Mouse (Mus musculus) heart, embryonic 13.5 days (tissue): ENCODE results near the gene Orc5. TPM values are rescaled to one million over a fixed set of nuclear protein-coding genes. Genes with fewer than 3 reads are reported as not detected.

Source experiments
- ATAC-seq: fragments of 200-750 bp; cut with Nextera tagmentation; 2 replicates; pipeline ENCODE4 v1.8.0; 2017; ENCODE audit warnings: moderate TSS enrichment; ENCODE audit not compliant: insufficient number of reproducible peaks, low FRiP score, low TSS enrichment; ENCODE audit errors: extremely low read depth
- H3K27ac ChIP-seq: fragments of 300-500 bp; sonication (generic); replicated peaks from 2 replicates; pipeline ENCODE4 v1.5.1; 2015; ENCODE audit warnings: moderate library complexity, mild to moderate bottlenecking, inconsistent platforms
- H3K27me3 ChIP-seq: fragments of 300-500 bp; sonication (generic); replicated peaks from 2 replicates; pipeline ENCODE4 v1.6.1; 2015; ENCODE audit warnings: mild to moderate bottlenecking, inconsistent platforms
- H3K36me3 ChIP-seq: fragments of 300-500 bp; sonication (generic); 2 replicates; pipeline ENCODE4 v1.6.1; 2015; ENCODE audit warnings: mild to moderate bottlenecking, inconsistent platforms
- H3K4me1 ChIP-seq: fragments of 300-500 bp; sonication (generic); 2 replicates; pipeline ENCODE4 v1.6.1; 2015; ENCODE audit warnings: inconsistent platforms
- H3K4me2 ChIP-seq: fragments of 300-500 bp; sonication (generic); 2 replicates; pipeline ENCODE4 v1.6.1; 2015; ENCODE audit warnings: inconsistent platforms, mild to moderate bottlenecking, moderate library complexity
- H3K4me3 ChIP-seq: fragments of 300-500 bp; sonication (generic); 2 replicates; pipeline ENCODE4 v1.5.1; 2015; ENCODE audit warnings: moderate library complexity, mild to moderate bottlenecking, inconsistent platforms
- H3K9ac ChIP-seq: fragments of 300-500 bp; sonication (generic); 2 replicates; pipeline ENCODE4 v1.6.1; 2015; ENCODE audit warnings: inconsistent platforms, mild to moderate bottlenecking, moderate library complexity
- H3K9me3 ChIP-seq: fragments of 300-500 bp; sonication (generic); 2 replicates; pipeline ENCODE4 v1.6.1; 2016; ENCODE audit warnings: inconsistent platforms
- WGBS: fragments of 180-500 bp; shearing (Covaris S2); methylation state at CpG from one replicate; pipeline ENCODE4 v1.1.7; 2015; ENCODE audit warnings: mixed read lengths; 5-methylcytosine and 5-hydroxymethylcytosine counted together
- polyA plus RNA-seq: library from polyadenylated mRNA; unstranded; fragments of >200 nt; fragmentation: Nextera tagmentation; extraction: Ambion mirVana; gene quantifications from 2 replicates; pipeline ENCODE4 v1.2.1, GENCODE M21; 2015

The Orc5 gene
- polyA plus RNA-seq = 28.0 and 33.8 TPM in 2 replicates

- WGBS = under 1% methylated on average over 31 of the region's 31 CpGs
- ATAC-seq = peak; percentile 94
- peaks cover 23% of the 10 kb centered on the region for H3K36me3 ChIP-seq
- no peaks in the 10 kb centered on the region for H3K9me3 ChIP-seq
- peak within 1 kb of the TSS; percentile 80 for H3K4me2 ChIP-seq
- H3K4me1 ChIP-seq = peaks cover 13% of the 10 kb centered on the region
- H3K27me3 ChIP-seq = no peaks in the 10 kb centered on the region
- peak within 1 kb of the TSS; percentile 89 for H3K9ac ChIP-seq
- peak within 1 kb of the TSS; percentile 82 for H3K4me3 ChIP-seq
- H3K27ac ChIP-seq = peak within 1 kb of the TSS; percentile 89
Measured at GRCm38 (mm10) chr5:22550033-22550551, at the start of gene Orc5. TSS of gene Orc5 (minus strand) at chr5:22550429.

GRCm38 (mm10) chr5:22596981-22597380, 46.8 kb upstream of the Orc5 start:
- no peaks in the 10 kb centered on the region for H3K36me3 ChIP-seq
- WGBS = 83% methylated on average over 4 of the region's 4 CpGs
- H3K4me1 ChIP-seq = no peaks in the 10 kb centered on the region
- no peaks in the 10 kb centered on the region for H3K9me3 ChIP-seq
- no peak for ATAC-seq
- no peak overlapping the region for H3K4me2 ChIP-seq
- no peak overlapping the region for H3K27ac ChIP-seq
- H3K27me3 ChIP-seq = no peaks in the 10 kb centered on the region
- no peak overlapping the region for H3K9ac ChIP-seq
- H3K4me3 ChIP-seq = no peak overlapping the region

GRCm38 (mm10) chr5:22589370-22589966, 39.2 kb upstream of the Orc5 start:
- H3K36me3 ChIP-seq = no peaks in the 10 kb centered on the region
- H3K9me3 ChIP-seq = no peaks in the 10 kb centered on the region
- ATAC-seq = no peak
- H3K27ac ChIP-seq = no peak overlapping the region
- WGBS = 69% methylated on average over 1 of the region's 1 CpGs
- no peak overlapping the region for H3K9ac ChIP-seq
- no peak overlapping the region for H3K4me3 ChIP-seq
- H3K27me3 ChIP-seq = no peaks in the 10 kb centered on the region
- peaks cover 17% of the 10 kb centered on the region for H3K4me1 ChIP-seq
- no peak overlapping the region for H3K4me2 ChIP-seq

GRCm38 (mm10) chr5:22587492-22587891, 37.3 kb upstream of the Orc5 start:
- Histone ChIP-seq H3K4me1 (peaks cover 17% of the 10 kb centered on the region), H3K4me3 (no peak overlapping the region), H3K36me3 (no peaks in the 10 kb centered on the region), H3K9me3 (no peaks in the 10 kb centered on the region), H3K27ac (no peak overlapping the region), H3K27me3 (no peaks in the 10 kb centered on the region), H3K4me2 (no peak overlapping the region), H3K9ac (no peak overlapping the region)
- WGBS = 69% methylated on average over 1 of the region's 1 CpGs
- no peak for ATAC-seq

GRCm38 (mm10) chr5:22584556-22584955, 34.3 kb upstream of the Orc5 start:
- H3K27ac ChIP-seq = no peak overlapping the region
- ATAC-seq = no peak
- H3K9me3 ChIP-seq = no peaks in the 10 kb centered on the region
- no peak overlapping the region for H3K4me2 ChIP-seq
- H3K4me3 ChIP-seq = no peak overlapping the region
- no peak overlapping the region for H3K9ac ChIP-seq
- H3K36me3 ChIP-seq = no peaks in the 10 kb centered on the region
- H3K4me1 ChIP-seq = peaks cover 17% of the 10 kb centered on the region
- no peaks in the 10 kb centered on the region for H3K27me3 ChIP-seq
- 53% methylated on average over 2 of the region's 2 CpGs for WGBS

GRCm38 (mm10) chr5:22578011-22578410, 27.8 kb upstream of the Orc5 start:
- no peak overlapping the region for H3K4me2 ChIP-seq
- no peak overlapping the region for H3K27ac ChIP-seq
- H3K4me3 ChIP-seq = no peak overlapping the region
- no peaks in the 10 kb centered on the region for H3K4me1 ChIP-seq
- H3K9me3 ChIP-seq = no peaks in the 10 kb centered on the region
- no peaks in the 10 kb centered on the region for H3K36me3 ChIP-seq
- no peak for ATAC-seq
- WGBS = 71% methylated on average over 3 of the region's 3 CpGs
- no peak overlapping the region for H3K9ac ChIP-seq
- H3K27me3 ChIP-seq = no peaks in the 10 kb centered on the region

GRCm38 (mm10) chr5:22574751-22575150, 24.5 kb upstream of the Orc5 start:
- Histone ChIP-seq H3K36me3 (no peaks in the 10 kb centered on the region), H3K4me2 (no peak overlapping the region), H3K9me3 (no peaks in the 10 kb centered on the region), H3K27ac (no peak overlapping the region), H3K4me3 (no peak overlapping the region), H3K27me3 (no peaks in the 10 kb centered on the region), H3K4me1 (no peaks in the 10 kb centered on the region), H3K9ac (no peak overlapping the region)
- WGBS = 37% methylated on average over 3 of the region's 3 CpGs
- no peak for ATAC-seq

GRCm38 (mm10) chr5:22574161-22574560, 23.9 kb upstream of the Orc5 start:
- H3K4me2 ChIP-seq = no peak overlapping the region
- no peaks in the 10 kb centered on the region for H3K36me3 ChIP-seq
- H3K27me3 ChIP-seq = no peaks in the 10 kb centered on the region
- no peak overlapping the region for H3K27ac ChIP-seq
- H3K9me3 ChIP-seq = no peaks in the 10 kb centered on the region
- no peaks in the 10 kb centered on the region for H3K4me1 ChIP-seq
- ATAC-seq = no peak
- H3K4me3 ChIP-seq = no peak overlapping the region
- WGBS = 47% methylated on average over 1 of the region's 1 CpGs
- H3K9ac ChIP-seq = no peak overlapping the region

- ATAC-seq = no peak
- 48% methylated on average over 2 of the region's 2 CpGs for WGBS
Measured at GRCm38 (mm10) chr5:22573696-22574095, 23.5 kb upstream of the Orc5 start.

GRCm38 (mm10) chr5:22572881-22573280, 22.7 kb upstream of the Orc5 start:
- no peaks in the 10 kb centered on the region for H3K27me3 ChIP-seq
- WGBS = 89% methylated on average over 6 of the region's 6 CpGs
- no peak overlapping the region for H3K27ac ChIP-seq

More at GRCm38 (mm10) chr5:22573696-22574095, 23.5 kb upstream of the Orc5 start:
- H3K4me1 ChIP-seq = no peaks in the 10 kb centered on the region
- H3K36me3 ChIP-seq = no peaks in the 10 kb centered on the region
- no peaks in the 10 kb centered on the region for H3K27me3 ChIP-seq
- H3K27ac ChIP-seq = no peak overlapping the region
- H3K9ac ChIP-seq = no peak overlapping the region
- H3K4me3 ChIP-seq = no peak overlapping the region
- H3K4me2 ChIP-seq = no peak overlapping the region
- no peaks in the 10 kb centered on the region for H3K9me3 ChIP-seq

GRCm38 (mm10) chr5:22572456-22572855, 22.2 kb upstream of the Orc5 start:
- H3K9ac ChIP-seq = no peak overlapping the region
- no peak overlapping the region for H3K4me3 ChIP-seq
- WGBS = 64% methylated on average over 3 of the region's 3 CpGs
- no peak overlapping the region for H3K27ac ChIP-seq
- H3K4me2 ChIP-seq = no peak overlapping the region
- H3K4me1 ChIP-seq = no peaks in the 10 kb centered on the region
- ATAC-seq = no peak
- no peaks in the 10 kb centered on the region for H3K27me3 ChIP-seq
- H3K36me3 ChIP-seq = no peaks in the 10 kb centered on the region
- H3K9me3 ChIP-seq = no peaks in the 10 kb centered on the region

More at GRCm38 (mm10) chr5:22572881-22573280, 22.7 kb upstream of the Orc5 start:
- Histone ChIP-seq H3K36me3 (no peaks in the 10 kb centered on the region), H3K9ac (no peak overlapping the region), H3K4me2 (no peak overlapping the region), H3K9me3 (no peaks in the 10 kb centered on the region), H3K4me3 (no peak overlapping the region), H3K4me1 (no peaks in the 10 kb centered on the region)
- no peak for ATAC-seq

GRCm38 (mm10) chr5:22565708-22566107, 15.5 kb upstream of the Orc5 start:
- Histone ChIP-seq H3K9me3 (no peaks in the 10 kb centered on the region), H3K27ac (no peak overlapping the region), H3K9ac (no peak overlapping the region), H3K4me3 (no peak overlapping the region), H3K4me2 (no peak overlapping the region), H3K36me3 (peaks cover 3% of the 10 kb centered on the region; the same call in 1 of the 2 replicates), H3K27me3 (no peaks in the 10 kb centered on the region), H3K4me1 (no peaks in the 10 kb centered on the region)
- 65% methylated on average over 2 of the region's 2 CpGs for WGBS
- ATAC-seq = no peak
